Mouse (Mus musculus) lung, adult 2 months (tissue): ENCODE results near the gene Gh.

ENCODE experiments used
- CTCF ChIP-seq: fragments of 200-500 bp; IDR thresholded peaks from 2 replicates; pipeline ENCODE4 v1.5.1; 2011; ENCODE audit warnings: mild to moderate bottlenecking, low read length, control low read depth; ENCODE audit not compliant: insufficient read depth
- POLR2A ChIP-seq: fragments of 200-500 bp; IDR thresholded peaks from 2 replicates; pipeline ENCODE4 v1.6.1; 2011; ENCODE audit warnings: low read depth, mild to moderate bottlenecking, control low read depth, low read length, borderline replicate concordance; ENCODE audit errors: extremely low read depth

DNA sequence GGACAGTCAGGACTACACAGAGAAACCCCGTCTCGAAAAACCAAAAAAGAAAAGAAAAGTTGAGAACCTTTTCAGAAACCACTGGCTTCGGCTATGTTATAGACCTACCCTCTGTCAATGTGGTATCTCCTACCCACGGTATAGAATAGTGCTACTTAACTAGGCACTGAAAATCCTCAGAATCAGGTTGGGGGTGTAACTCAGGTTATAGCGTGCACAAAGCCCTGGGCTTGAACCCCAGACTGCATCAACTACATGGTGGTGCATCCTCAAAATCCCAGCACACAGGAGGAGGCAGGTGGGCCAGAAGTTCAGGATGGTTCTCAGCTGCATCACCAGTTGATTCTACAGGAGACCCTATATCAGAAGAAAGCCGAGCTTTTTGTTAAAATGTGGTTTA lies 27.9 kb downstream of the Gh start:
- no peak for TF ChIP-seq CTCF
- TF ChIP-seq POLR2A, result no peak
